Mouse (Mus musculus): ENCODE results near the gene Irf2. TPM values are rescaled to one million over a fixed set of nuclear protein-coding genes. Genes with fewer than 3 reads are reported as not detected.

The Irf2 gene
- polyA plus RNA-seq, 1 experiment from 2014 or later, result 9.6 TPM

GRCm38 (mm10) chr8:46793248-46793647 is 53.7 kb downstream of the Irf2 start:
- no peak overlapping the region for H3K27ac ChIP-seq (replicated peaks)
- no peak overlapping the region for H3K4me2 ChIP-seq (replicated peaks)
- 95% methylated on average over 14 of the region's 14 CpGs for WGBS
- no peak overlapping the region for H3K4me3 ChIP-seq
- ATAC-seq (replicated peaks), result no peak
- H3K4me1 ChIP-seq, result no peaks in the 10 kb centered on the region
- H3K9ac ChIP-seq (replicated peaks), result no peak overlapping the region
- H3K36me3 ChIP-seq, result 0 out of 2 replicates have a peak, but pooled peaks cover 8% of the 10 kb centered on the region
- no peaks in the 10 kb centered on the region for H3K9me3 ChIP-seq
- no peaks in the 10 kb centered on the region for H3K27me3 ChIP-seq

DNA sequence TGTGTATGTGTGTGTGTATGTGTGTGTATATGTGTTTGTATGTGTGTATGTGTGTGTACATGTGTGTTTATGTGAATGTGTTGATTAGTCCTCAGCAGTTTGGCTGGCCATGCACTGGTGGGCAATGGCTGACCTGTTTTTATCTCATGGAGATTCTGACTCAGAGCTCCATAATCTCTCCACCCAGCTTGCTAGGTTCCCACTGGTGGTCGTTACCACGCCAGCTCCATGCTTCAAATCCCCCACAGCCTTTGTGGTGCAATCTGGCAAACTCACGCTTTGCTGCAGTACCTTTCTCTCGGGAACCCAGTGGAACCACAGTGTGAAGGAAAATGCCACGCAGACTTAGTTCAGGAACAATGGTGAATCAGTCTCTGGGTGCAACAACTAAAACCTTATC is 54.8 kb downstream of the Irf2 start:
- Histone ChIP-seq H3K4me3 (no peak overlapping the region), H3K36me3 (0 out of 2 replicates have a peak, but pooled peaks cover 8% of the 10 kb centered on the region), H3K4me2 (replicated peaks) (no peak overlapping the region), H3K4me1 (no peaks in the 10 kb centered on the region), H3K9me3 (no peaks in the 10 kb centered on the region), H3K27ac (replicated peaks) (no peak overlapping the region), H3K9ac (replicated peaks) (no peak overlapping the region), H3K27me3 (no peaks in the 10 kb centered on the region)
- WGBS, result 83% methylated on average over 5 of the region's 5 CpGs
- no peak for ATAC-seq (replicated peaks)

- H3K4me3 ChIP-seq, result no peak overlapping the region
- H3K9me3 ChIP-seq, result no peaks in the 10 kb centered on the region
- H3K27ac ChIP-seq (replicated peaks), result no peak overlapping the region
- no peaks in the 10 kb centered on the region for H3K27me3 ChIP-seq
- no peaks in the 10 kb centered on the region for H3K4me1 ChIP-seq
- no peak for ATAC-seq (replicated peaks)
- no peak overlapping the region for H3K4me2 ChIP-seq (replicated peaks)
- 0 out of 2 replicates have a peak, but pooled peaks cover 8% of the 10 kb centered on the region for H3K36me3 ChIP-seq
- H3K9ac ChIP-seq (replicated peaks), result no peak overlapping the region
- WGBS, result over 99% methylated on average over 5 of the region's 5 CpGs
Observed at GRCm38 (mm10) chr8:46799212-46799611, 59.7 kb downstream of the Irf2 start.

DNA sequence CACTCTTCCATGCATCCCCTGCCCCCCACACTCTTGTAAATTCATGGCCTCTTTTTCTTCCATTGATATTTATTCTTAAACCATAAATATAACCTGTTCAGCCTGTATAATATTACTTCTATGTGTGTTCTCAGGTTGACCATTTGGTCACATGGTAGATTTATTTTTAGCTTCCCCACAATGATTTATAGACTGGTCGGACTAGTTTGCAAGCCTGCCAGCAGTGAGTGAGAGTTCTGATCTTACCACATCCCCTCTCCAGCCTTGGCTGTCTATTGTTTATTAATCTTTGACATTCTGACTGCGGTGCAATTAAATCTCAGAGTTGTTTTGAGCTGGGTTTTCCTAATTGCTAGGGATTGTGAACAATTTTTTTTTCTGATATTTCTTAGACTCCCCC is 60.2 kb downstream of the Irf2 start:
- H3K9ac ChIP-seq (replicated peaks), result no peak overlapping the region
- 85% methylated on average over 2 of the region's 2 CpGs for WGBS
- H3K9me3 ChIP-seq, result no peaks in the 10 kb centered on the region
- H3K27me3 ChIP-seq, result no peaks in the 10 kb centered on the region
- no peak overlapping the region for H3K4me2 ChIP-seq (replicated peaks)
- no peak overlapping the region for H3K4me3 ChIP-seq
- no peak for ATAC-seq (replicated peaks)
- H3K27ac ChIP-seq (replicated peaks), result no peak overlapping the region
- 0 out of 2 replicates have a peak, but pooled peaks cover 8% of the 10 kb centered on the region for H3K36me3 ChIP-seq
- no peaks in the 10 kb centered on the region for H3K4me1 ChIP-seq

DNA sequence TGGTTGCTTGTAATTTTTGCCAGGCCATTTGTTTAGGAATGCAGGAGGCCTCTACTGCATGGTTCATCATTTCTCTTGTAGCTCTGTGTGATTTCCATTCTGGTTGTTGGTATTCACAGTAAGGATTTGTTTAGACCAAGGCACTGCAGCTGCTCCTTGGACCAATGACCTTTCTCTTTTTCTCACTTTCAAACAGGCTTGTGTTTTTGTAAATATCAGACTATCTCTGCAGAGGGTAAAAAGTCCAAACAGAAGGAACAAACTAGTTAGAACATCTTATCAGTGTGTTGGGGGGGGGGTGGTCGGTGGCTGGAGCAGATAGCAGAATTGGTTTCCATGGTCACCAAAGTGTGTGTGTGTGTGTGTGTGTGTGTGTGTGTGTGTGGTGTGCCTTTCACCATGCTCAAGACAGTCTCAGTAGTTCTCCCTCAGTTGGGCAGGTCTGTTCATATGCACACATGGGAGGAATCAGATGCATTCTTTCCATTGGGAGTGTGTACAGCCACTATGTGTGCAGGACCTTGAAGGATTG is 61.7 kb downstream of the Irf2 start:
- H3K27me3 ChIP-seq, result no peaks in the 10 kb centered on the region
- H3K9me3 ChIP-seq, result no peaks in the 10 kb centered on the region
- no peak overlapping the region for H3K9ac ChIP-seq (replicated peaks)
- H3K4me1 ChIP-seq, result no peaks in the 10 kb centered on the region
- H3K4me3 ChIP-seq, result no peak overlapping the region
- ATAC-seq (replicated peaks), result no peak
- H3K36me3 ChIP-seq, result peaks cover 11% of the 10 kb centered on the region
- H3K27ac ChIP-seq (replicated peaks), result no peak overlapping the region
- WGBS, result 85% methylated on average over 1 of the region's 1 CpGs
- no peak overlapping the region for H3K4me2 ChIP-seq (replicated peaks)

DNA sequence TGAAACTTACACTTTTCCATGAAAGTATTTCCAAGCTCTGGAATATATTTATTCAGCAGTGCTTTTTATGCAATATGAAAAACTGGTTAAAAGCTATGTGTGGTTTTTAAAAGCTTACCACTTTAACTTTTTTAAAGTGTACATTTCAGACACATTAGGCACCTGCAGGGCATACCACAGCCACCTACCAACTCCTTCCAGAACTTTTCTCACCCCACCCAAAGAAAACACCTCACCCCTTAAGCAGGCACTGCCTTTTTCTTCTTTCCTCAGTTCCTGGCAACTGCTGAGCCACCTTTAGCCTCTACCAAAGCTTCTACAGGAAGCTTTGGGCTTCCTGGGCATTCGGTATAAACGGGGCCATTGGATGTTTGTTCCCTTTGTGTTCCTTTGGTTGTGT is 62.5 kb downstream of the Irf2 start:
- ATAC-seq (replicated peaks), result no peak
- no peaks in the 10 kb centered on the region for H3K4me1 ChIP-seq
- H3K9me3 ChIP-seq, result no peaks in the 10 kb centered on the region
- H3K27ac ChIP-seq (replicated peaks), result no peak overlapping the region
- H3K27me3 ChIP-seq, result no peaks in the 10 kb centered on the region
- 95% methylated on average over 2 of the region's 2 CpGs for WGBS
- H3K4me3 ChIP-seq, result no peak overlapping the region
- no peak overlapping the region for H3K9ac ChIP-seq (replicated peaks)
- H3K36me3 ChIP-seq, result peaks cover 17% of the 10 kb centered on the region
- H3K4me2 ChIP-seq (replicated peaks), result no peak overlapping the region

- no peak overlapping the region for H3K27ac ChIP-seq (replicated peaks)
- WGBS, result 95% methylated on average over 5 of the region's 5 CpGs
- H3K9ac ChIP-seq (replicated peaks), result no peak overlapping the region
- no peak overlapping the region for H3K4me2 ChIP-seq (replicated peaks)
- H3K36me3 ChIP-seq, result peaks cover 26% of the 10 kb centered on the region
- no peak for ATAC-seq (replicated peaks)
- H3K4me1 ChIP-seq, result no peaks in the 10 kb centered on the region
- no peaks in the 10 kb centered on the region for H3K9me3 ChIP-seq
- H3K4me3 ChIP-seq, result no peak overlapping the region
- no peaks in the 10 kb centered on the region for H3K27me3 ChIP-seq
Observed at GRCm38 (mm10) chr8:46804721-46805120, 65.2 kb downstream of the Irf2 start.

DNA sequence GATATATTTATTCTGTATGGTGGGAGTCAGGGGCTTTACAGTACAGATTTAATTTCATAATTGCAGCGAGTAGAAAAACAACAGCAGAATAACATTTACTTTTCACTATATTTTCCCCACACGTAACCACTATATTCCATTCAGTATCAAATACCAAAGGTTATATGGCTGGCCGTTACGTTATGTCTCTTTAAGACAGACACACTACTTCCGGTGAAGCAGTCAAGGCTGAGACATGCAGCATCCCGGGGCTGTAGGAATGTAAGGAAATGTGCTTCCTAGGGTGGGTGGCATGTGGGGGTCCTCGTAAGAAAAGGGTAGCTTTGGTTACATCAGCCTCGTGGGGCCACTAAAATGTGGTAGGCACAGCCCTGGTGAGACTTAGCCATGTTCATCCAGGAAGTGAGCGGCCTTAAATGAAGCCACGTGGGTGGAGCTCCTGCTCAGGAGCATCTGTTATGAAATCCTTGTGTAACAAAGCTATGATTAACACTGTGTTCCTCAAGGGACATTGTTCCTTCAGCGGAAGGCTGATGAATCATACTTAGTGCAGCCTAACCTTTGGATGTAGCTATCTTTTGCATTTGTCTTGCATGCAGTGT is 71.6 kb downstream of the Irf2 start:
- Histone ChIP-seq H3K36me3 (peaks cover 23% of the 10 kb centered on the region), H3K9me3 (no peaks in the 10 kb centered on the region), H3K9ac (replicated peaks) (no peak overlapping the region), H3K4me2 (replicated peaks) (no peak overlapping the region), H3K27me3 (no peaks in the 10 kb centered on the region), H3K4me3 (no peak overlapping the region), H3K27ac (replicated peaks) (no peak overlapping the region), H3K4me1 (no peaks in the 10 kb centered on the region)
- WGBS, result 92% methylated on average over 11 of the region's 11 CpGs
- no peak for ATAC-seq (replicated peaks)

DNA sequence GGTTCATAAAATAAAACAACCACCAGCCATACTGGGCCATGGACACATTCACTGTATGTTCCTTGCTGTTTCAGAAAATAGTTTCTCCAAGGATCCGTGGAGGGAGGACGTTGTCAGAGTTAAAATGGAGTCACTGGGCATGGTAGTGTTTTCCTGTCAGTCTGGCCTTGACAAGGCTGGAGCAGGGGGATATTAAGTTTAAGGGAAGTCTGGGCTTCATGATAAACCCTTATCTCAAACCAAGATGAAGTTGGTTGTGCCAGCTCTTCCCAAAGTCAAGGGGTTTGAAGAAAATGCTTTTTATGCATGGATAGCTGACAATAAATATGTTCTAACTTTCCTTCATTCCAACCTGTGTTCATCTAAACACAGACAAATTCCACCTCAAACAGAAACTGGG is 72.4 kb downstream of the Irf2 start:
- Histone ChIP-seq H3K4me3 (no peak overlapping the region), H3K27ac (replicated peaks) (no peak overlapping the region), H3K36me3 (peaks cover 15% of the 10 kb centered on the region), H3K9me3 (no peaks in the 10 kb centered on the region), H3K4me2 (replicated peaks) (no peak overlapping the region), H3K4me1 (no peaks in the 10 kb centered on the region), H3K27me3 (no peaks in the 10 kb centered on the region), H3K9ac (replicated peaks) (no peak overlapping the region)
- ATAC-seq (replicated peaks), result no peak
- WGBS, result 92% methylated on average over 2 of the region's 2 CpGs

DNA sequence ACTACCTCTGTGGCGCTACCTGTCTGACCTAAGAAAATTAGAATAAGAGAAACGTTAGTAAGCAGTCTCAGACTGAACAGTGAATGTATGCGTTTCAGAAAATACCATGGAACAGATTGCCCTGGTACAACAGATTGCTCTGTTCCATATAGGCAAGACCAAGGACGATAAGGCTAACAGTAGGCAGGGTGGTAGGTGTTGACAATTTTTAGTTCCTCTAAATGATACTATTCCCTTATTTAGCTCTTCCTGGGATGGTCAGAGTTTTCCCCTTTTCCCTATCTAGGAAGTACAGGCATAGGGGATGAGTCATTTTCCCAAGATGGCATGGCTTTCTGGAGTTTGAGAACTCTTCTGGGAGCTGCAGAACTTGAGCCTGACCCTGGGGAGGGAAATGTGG is 73.4 kb downstream of the Irf2 start:
- 94% methylated on average over 4 of the region's 4 CpGs for WGBS

DNA sequence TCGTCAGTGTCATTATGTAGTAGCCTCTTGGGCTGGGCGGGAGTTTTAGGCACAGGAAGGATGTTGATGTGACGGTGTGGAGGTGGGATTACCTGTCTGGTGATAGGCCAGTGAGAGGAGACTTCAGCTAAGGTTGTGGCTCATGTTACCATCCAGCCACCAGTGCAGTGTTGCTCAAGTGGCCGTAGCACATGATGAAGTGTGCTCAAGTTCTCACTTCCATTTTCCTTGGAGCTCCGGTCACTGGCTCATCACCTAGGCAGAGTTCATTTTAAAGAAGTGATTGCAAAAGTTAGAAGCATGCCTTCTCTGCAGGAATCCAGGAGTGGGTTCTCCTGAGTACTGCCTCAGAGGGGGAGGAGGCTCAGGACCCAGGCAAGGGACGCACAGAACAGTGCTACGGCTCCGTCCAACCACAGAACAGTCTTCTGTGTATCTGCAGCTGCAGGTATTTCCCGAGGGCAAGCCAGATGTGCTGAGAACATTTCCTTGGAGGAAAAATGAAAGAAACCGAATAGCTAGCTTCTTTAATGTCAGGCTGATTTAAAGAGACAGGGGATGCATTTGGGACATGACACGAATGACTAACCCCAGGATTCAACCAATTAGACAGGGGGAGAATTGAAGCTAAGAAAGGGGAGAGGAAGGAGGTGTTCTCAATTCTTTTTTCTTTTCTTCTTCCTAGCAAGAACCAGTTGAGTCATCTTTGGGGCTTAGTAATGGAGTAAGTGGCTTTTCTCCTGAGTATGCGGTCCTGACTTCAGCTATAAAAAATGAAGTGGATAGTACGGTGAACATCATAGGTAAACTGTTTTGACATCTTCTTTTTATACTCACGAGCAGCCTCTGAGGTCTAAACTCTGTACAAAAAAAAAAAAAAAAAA is 78.8 kb downstream of the Irf2 start:
- Histone ChIP-seq H3K4me3 (no peak overlapping the region), H3K36me3 (no peaks in the 10 kb centered on the region), H3K4me2 (replicated peaks) (no peak overlapping the region), H3K4me1 (no peaks in the 10 kb centered on the region), H3K9ac (replicated peaks) (no peak overlapping the region), H3K9me3 (no peaks in the 10 kb centered on the region), H3K27ac (replicated peaks) (no peak overlapping the region), H3K27me3 (no peaks in the 10 kb centered on the region)
- WGBS, result 77% methylated on average over 14 of the region's 14 CpGs
- no peak for ATAC-seq (replicated peaks)

More for the DNA sequence above, 73.4 kb downstream of the Irf2 start:
- peaks cover 5% of the 10 kb centered on the region; the same call in 1 of the 2 replicates for H3K36me3 ChIP-seq
- no peak overlapping the region for H3K27ac ChIP-seq (replicated peaks)
- no peak overlapping the region for H3K4me3 ChIP-seq
- no peak for ATAC-seq (replicated peaks)
- no peaks in the 10 kb centered on the region for H3K9me3 ChIP-seq
- no peak overlapping the region for H3K9ac ChIP-seq (replicated peaks)
- no peak overlapping the region for H3K4me2 ChIP-seq (replicated peaks)
- no peaks in the 10 kb centered on the region for H3K4me1 ChIP-seq
- H3K27me3 ChIP-seq, result no peaks in the 10 kb centered on the region

DNA sequence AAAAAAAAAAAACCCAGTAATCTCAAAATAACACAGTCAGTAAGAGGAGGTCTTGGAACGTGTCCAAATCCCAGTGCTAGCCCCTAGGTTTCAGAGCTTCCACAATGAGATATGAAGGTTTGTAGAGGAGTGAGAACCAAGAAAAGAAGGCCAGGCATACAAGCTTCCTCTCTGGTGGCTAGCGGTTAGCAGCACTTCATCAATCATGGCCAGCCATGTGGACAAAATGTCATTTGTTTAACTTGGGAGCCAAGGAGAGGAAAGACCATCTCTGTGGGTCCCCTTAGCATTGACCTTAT is 79.4 kb downstream of the Irf2 start:
- WGBS, result 75% methylated on average over 2 of the region's 2 CpGs
- no peak overlapping the region for H3K4me3 ChIP-seq
- H3K36me3 ChIP-seq, result no peaks in the 10 kb centered on the region
- no peaks in the 10 kb centered on the region for H3K9me3 ChIP-seq
- no peak overlapping the region for H3K27ac ChIP-seq (replicated peaks)
- no peak overlapping the region for H3K4me2 ChIP-seq (replicated peaks)
- no peak for ATAC-seq (replicated peaks)
- no peaks in the 10 kb centered on the region for H3K27me3 ChIP-seq
- H3K4me1 ChIP-seq, result no peaks in the 10 kb centered on the region
- no peak overlapping the region for H3K9ac ChIP-seq (replicated peaks)

All from forebrain, embryonic 15.5 days (tissue).